Comparison of ENCODE assay signal across 17 mouse cellular contexts in genomic region chr8:120977131-120977530, GRCm38 (mm10).
DNase-seq lines count a peak whose midpoint lies in the region; ATAC-seq and TF ChIP-seq lines count a peak whose summit lies in the region.
"Had no signal": no experiment of that assay in that cellular context is flagged by ENCODE, and none has a peak within 500 bp of the region (broad histone marks: within the 10 kb centered on the region; RNA-seq: fewer than 3 reads in every experiment).

No protein-coding gene starts in this region.

- WGBS in kidney, adult 2 months, result 62% methylated on average over 13 of the region's 13 CpGs
- WGBS in lung, postnatal 0 days, result 51% methylated on average over 13 of the region's 13 CpGs

- DNase-seq in kidney, adult 2 months, result peak; percentile 8
- DNase-seq in kidney, adult 11 months, result no peak
- DNase-seq in T-cell, adult 2 months (ENCODE audit: low spot score), result peak; percentile 18
- DNase-seq in lung, postnatal 0 days (ENCODE audit: low spot score), result peak; percentile 27
- DNase-seq in thymus, postnatal 14 days, result peak; percentile 29
- DNase-seq in gastrocnemius, postnatal 25 days, result no peak
- DNase-seq in heart, adult 18-20 months, result no peak
- DNase-seq in heart, postnatal 25 days (ENCODE audit: low spot score), result no peak
- DNase-seq: cerebellum, adult 2 months; gastrocnemius, postnatal 10 days; liver, postnatal 0 days; right cerebral cortex, postnatal 14 days had no signal

- no peak overlapping the region for H3K4me2 ChIP-seq in lung, postnatal 0 days (replicated peaks; ENCODE audit: low read depth, low read length)
- H3K4me2 ChIP-seq: forebrain, embryonic 13.5 days; heart, embryonic 12.5 days; hindbrain, embryonic 12.5 days; limb, embryonic 13.5 days had no signal

- TF ChIP-seq POLR2A in kidney, adult 2 months (IDR thresholded peaks at IDR 0.05; ENCODE audit: low read depth, low read length), result no peak

- H3K9ac ChIP-seq in lung, postnatal 0 days (replicated peaks; ENCODE audit: low read depth), result no peak overlapping the region
- H3K9ac ChIP-seq: forebrain, embryonic 13.5 days; heart, embryonic 12.5 days; hindbrain, embryonic 12.5 days; limb, embryonic 13.5 days; liver, postnatal 0 days had no signal

- TF ChIP-seq EP300 in lung, postnatal 0 days (IDR thresholded peaks at IDR 0.05), result peak; percentile 31; the same call in 1 of the 2 replicates

- no peak overlapping the region for H3K27ac ChIP-seq in kidney, adult 2 months (ENCODE audit: insufficient read depth, low read depth, low read length)
- no peak overlapping the region for H3K27ac ChIP-seq in lung, postnatal 0 days (ENCODE audit: low read length)
- H3K27ac ChIP-seq: forebrain, embryonic 13.5 days; hindbrain, embryonic 12.5 days; kidney, postnatal 0 days; limb, embryonic 13.5 days had no signal

- no peaks in the 10 kb centered on the region; the same call in 1 of the 2 replicates for H3K27me3 ChIP-seq in kidney, adult 2 months (replicated peaks; ENCODE audit: control insufficient read depth, insufficient read depth, low read length)
- H3K27me3 ChIP-seq in lung, postnatal 0 days (replicated peaks; ENCODE audit: insufficient read depth, low read length), result 0 out of 2 replicates have a peak, but pooled peaks cover 8% of the 10 kb centered on the region

- intact Hi-C loops in heart, postnatal 25 days (cut with DNase I), result no loop called here

- H3K36me3 ChIP-seq in kidney, adult 2 months (ENCODE audit: control insufficient read depth, insufficient read depth, low read length), result no peaks in the 10 kb centered on the region
- H3K36me3 ChIP-seq in lung, postnatal 0 days (ENCODE audit: insufficient read depth, low read length), result no peaks in the 10 kb centered on the region
- H3K36me3 ChIP-seq: heart, embryonic 12.5 days; hindbrain, embryonic 12.5 days; limb, embryonic 13.5 days had no signal

- H3K9me3 ChIP-seq in lung, postnatal 0 days (ENCODE audit: low read length), result no peaks in the 10 kb centered on the region
- H3K9me3 ChIP-seq: forebrain, embryonic 13.5 days; heart, embryonic 12.5 days; hindbrain, embryonic 12.5 days; limb, embryonic 13.5 days had no signal

- H3K4me3 ChIP-seq in kidney, adult 2 months (ENCODE audit: insufficient read depth, low read depth, low read length), result no peak overlapping the region
- no peak overlapping the region for H3K4me3 ChIP-seq in lung, postnatal 0 days (ENCODE audit: low read depth, low read length)
- H3K4me3 ChIP-seq: forebrain, embryonic 13.5 days; heart, embryonic 12.5 days; hindbrain, embryonic 12.5 days; limb, embryonic 13.5 days had no signal

- peak; percentile 35 for ATAC-seq in lung, postnatal 0 days
- ATAC-seq: forebrain, embryonic 13.5 days; liver, postnatal 0 days had no signal

- H3K4me1 ChIP-seq in kidney, adult 2 months (ENCODE audit: control insufficient read depth, insufficient read depth, low read length), result no peaks in the 10 kb centered on the region
- H3K4me1 ChIP-seq in lung, postnatal 0 days (ENCODE audit: insufficient read depth, low read depth, low read length), result no peaks in the 10 kb centered on the region

- no peak for TF ChIP-seq CTCF in kidney, adult 2 months (conservative IDR thresholded peaks at IDR 0.05; ENCODE audit: insufficient read depth, insufficient read length, low read depth, low read length)
- no peak for TF ChIP-seq CTCF in lung, postnatal 0 days (IDR thresholded peaks at IDR 0.05)

Comparison
In these comparisons a context has a peak if more than half of its experiments do, and no peak if none do; other contexts are left out.
1. DNase-seq: peak in kidney, adult 2 months (single experiment), T-cell, adult 2 months (single experiment), lung, postnatal 0 days (single experiment) and thymus, postnatal 14 days (single experiment); none in kidney, adult 11 months (single experiment), gastrocnemius, postnatal 25 days (single experiment), heart, adult 18-20 months (0 of 2) and heart, postnatal 25 days (single experiment).